Mouse (Mus musculus): Measurements from ENCODE around the gene Cadps. TPM values are rescaled to one million over a fixed set of nuclear protein-coding genes. Genes with fewer than 3 reads are reported as not detected.

Cadps gene
- 0.27 TPM for polyA plus RNA-seq (2017; shearing (Covaris generic))

GRCm38 (mm10) chr14:12822491-12823219, at the start of gene Cadps:
Gene Cadps, minus strand, starts transcription at chr14:12823079.

GRCm38 (mm10) chr14:12348089-12348488, 474.8 kb downstream of the Cadps start, which contains the start of gene Fezf2:
Gene Fezf2, minus strand, starts transcription at chr14:12348189.

Measured in CD4-positive, CD25-positive, alpha-beta regulatory T cell, adult 9 weeks (primary cell).